Mouse (Mus musculus) layer of hippocampus, postnatal 25 days (tissue): ENCODE results near the gene Mamld1. TPM values are rescaled to one million over a fixed set of nuclear protein-coding genes. Genes with fewer than 3 reads are reported as not detected.

ENCODE experiments used
- DNase-seq, 2 experiments: peaks; one replicate each; pipeline ENCODE4 v3.0.0; 2022; ENCODE audit warnings: mixed read lengths in 2 of 2, low spot score in 1 of 2; ENCODE audit errors: extremely low spot score in 1 of 2
- total RNA-seq, 2 experiments: library from RNA; stranded (reverse); gene quantifications; 2 replicates each; pipeline ENCODE4 v1.2.3; 2021

Gene Mamld1
- total RNA-seq, 2 experiments from 2014 or later, result 24.5 to 26.4 TPM

DNA sequence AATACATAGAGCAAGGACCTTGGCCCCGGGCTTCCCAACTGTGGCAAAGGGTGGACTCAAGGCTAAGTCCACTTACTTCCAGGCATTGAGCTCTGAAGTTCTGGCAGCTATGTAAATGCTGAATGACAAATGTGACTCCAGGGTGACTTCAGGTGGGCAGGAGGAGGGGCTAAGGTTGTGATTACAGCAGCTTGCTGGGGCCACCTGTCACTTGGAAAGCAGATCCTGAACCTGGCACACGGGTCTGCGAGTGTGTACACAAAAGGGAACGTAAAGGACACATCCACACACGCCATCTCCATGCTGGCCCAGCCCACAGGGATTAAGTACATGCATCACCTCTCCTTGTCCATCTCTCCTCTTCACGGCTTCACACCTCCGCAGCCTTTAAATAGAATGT is 75.0 kb downstream of the Mamld1 start:
- DNase-seq, result no peak

DNA sequence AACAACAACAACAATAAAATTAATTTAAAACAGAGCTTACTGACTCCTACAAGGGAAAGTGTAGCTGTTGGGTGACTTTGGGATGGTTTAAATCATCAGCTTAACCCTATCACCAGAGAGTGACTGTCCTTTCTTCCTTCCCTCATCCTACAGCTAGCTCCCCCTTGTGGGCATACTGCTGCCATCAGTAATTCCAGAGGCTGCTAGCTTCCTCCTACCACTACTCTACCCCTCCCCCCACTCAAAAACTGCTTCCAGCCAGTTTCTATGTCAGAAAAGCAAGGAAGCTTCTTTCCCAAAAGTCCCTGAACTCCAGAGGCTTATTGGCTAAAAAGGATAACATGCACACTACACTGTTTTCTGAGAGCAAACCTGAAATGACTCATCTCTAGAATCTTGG is 81.4 kb downstream of the Mamld1 start:
- peak in 1 of 2 experiments; percentile 20 for DNase-seq

DNA sequence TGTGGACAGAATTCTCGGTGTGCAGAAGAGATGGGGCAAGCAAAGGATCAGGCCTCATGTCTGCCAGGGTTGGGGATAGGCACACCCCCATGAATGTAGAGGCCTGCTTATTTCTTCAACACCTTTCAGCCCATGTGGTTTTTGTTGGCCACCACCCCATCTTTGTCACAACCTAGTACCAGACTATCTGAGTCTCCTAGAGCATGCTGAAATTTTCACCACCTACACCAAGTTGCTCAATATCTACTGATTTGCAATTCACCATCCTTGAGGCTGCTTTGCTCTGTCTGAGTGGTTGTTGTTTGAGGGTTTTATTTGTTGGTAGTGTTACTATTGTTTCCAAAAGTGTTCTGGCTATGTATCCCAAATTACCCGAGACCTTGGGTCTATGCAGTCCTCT is 91.3 kb downstream of the Mamld1 start:
- DNase-seq, result no peak

DNA sequence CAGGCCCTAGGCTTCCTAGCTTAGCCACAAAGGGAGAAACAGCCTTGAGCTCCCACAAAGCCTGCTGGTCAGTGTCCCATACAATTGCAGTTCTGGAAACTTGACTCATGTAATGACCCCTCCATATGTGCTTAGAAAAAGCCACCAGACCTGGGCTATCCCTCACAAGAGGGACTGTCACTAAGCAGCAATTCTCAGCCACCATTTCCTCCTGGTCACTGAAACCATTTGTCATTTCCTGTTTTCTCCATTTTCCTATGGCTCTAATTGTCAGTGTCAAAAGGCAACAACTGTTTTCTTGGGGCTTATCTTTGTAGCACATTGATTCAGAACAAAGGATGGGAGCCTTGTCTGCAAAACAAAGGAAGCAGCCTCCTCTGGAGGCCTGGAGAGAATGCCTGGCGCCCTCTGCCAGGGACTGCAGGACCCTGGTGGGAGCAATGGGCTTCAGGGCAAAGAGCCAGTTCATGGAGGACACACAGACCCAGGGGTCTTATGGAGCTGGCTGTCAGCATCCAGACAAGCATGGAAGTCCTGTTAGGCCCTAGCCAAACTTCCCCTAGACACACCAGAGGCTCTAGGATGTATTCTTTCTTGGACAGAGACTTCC is 99.5 kb downstream of the Mamld1 start:
- no peak for DNase-seq

- peak in 1 of 2 experiments; percentile 14 for DNase-seq
Observed at GRCm38 (mm10) chrX:71150551-71151001, 100.5 kb downstream of the Mamld1 start.

GRCm38 (mm10) chrX:71181526-71181925 is 131.5 kb downstream of the Mamld1 start:
- DNase-seq, result no peak

DNA sequence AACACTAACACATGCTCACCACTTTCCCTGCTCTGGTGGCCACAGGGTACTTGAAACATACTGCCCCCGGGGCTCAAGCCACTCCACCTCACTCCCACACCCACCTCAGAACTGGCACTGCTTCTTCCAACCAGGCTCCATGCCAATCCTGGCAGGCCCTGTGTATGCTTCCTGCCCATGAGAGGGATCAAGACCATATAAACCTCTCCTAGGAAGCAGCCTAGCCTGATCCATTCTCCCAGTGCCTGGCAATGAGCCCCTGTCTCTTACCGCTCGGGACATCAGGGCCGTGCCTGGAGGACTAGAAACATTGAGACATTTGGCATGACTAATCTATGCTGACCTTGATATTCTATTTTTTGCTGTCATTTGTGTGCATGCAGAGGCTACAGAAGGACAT is 133.6 kb downstream of the Mamld1 start:
- DNase-seq, result no peak

- DNase-seq, result no peak
Observed at GRCm38 (mm10) chrX:71186396-71186795, 136.3 kb downstream of the Mamld1 start.

GRCm38 (mm10) chrX:71204776-71205175 is 154.7 kb downstream of the Mamld1 start:
- no peak for DNase-seq

Other genes with a start within 250 kb of the Mamld1 start
- gene Mtm1, start 160.5 kb downstream of the Mamld1 start, total RNA-seq, result 1 to 10 TPM; 5.1 to 7.8 TPM